Mouse (Mus musculus) heart, adult 2 months (tissue): ENCODE measurements around the gene Atp6v0d1. TPM values are rescaled to one million over a fixed set of nuclear protein-coding genes. Genes with fewer than 3 reads are reported as not detected.

Experiments used
- DNase-seq, 2 experiments: peaks; one replicate each; pipeline ENCODE4 v3.0.0; 2021
- H3K27ac ChIP-seq: fragments of 200-600 bp; 2 replicates; pipeline ENCODE4 v1.8.1; 2022
- H3K27me3 ChIP-seq: fragments of 200-500 bp; 2 replicates; pipeline ENCODE4 v1.6.1; 2012; ENCODE audit warnings: mild to moderate bottlenecking, low read length, inconsistent platforms, mixed read lengths; ENCODE audit not compliant: control insufficient read depth, insufficient read depth
- H3K36me3 ChIP-seq: fragments of 200-500 bp; 2 replicates; pipeline ENCODE4 v1.6.1; 2012; ENCODE audit warnings: low read length, inconsistent platforms; ENCODE audit not compliant: control insufficient read depth, insufficient read depth
- H3K4me1 ChIP-seq: fragments of 200-500 bp; 2 replicates; pipeline ENCODE4 v1.6.1; 2011; ENCODE audit warnings: low read length; ENCODE audit not compliant: control insufficient read depth, insufficient read depth
- H3K4me3 ChIP-seq: fragments of 200-600 bp; 2 replicates; pipeline ENCODE4 v1.8.1; 2022
- H3K79me2 ChIP-seq: fragments of 200-500 bp; replicated peaks from 2 replicates; pipeline ENCODE4 v1.6.1; 2012; ENCODE audit warnings: mild to moderate bottlenecking, inconsistent platforms, low read length, moderate library complexity, mixed read lengths; ENCODE audit not compliant: control insufficient read depth, insufficient read depth
- H3K9ac ChIP-seq: fragments of 200-500 bp; 2 replicates; pipeline ENCODE4 v1.6.1; 2012; ENCODE audit warnings: low read depth, mild to moderate bottlenecking, control low read depth, inconsistent platforms, low read length, mixed read lengths
- CTCF ChIP-seq: fragments of 200-600 bp; IDR thresholded peaks from 2 replicates; pipeline ENCODE4 v1.8.1; 2022; ENCODE audit warnings: antibody characterized with exemption, mild to moderate bottlenecking, moderate library complexity
- EP300 ChIP-seq: fragments of 200-500 bp; IDR thresholded peaks from 2 replicates; pipeline ENCODE4 v1.6.1; 2011; ENCODE audit warnings: low read depth, low read length, control low read depth; ENCODE audit not compliant: insufficient read depth
- POLR2A ChIP-seq: fragments of 200-500 bp; IDR thresholded peaks from 2 replicates; pipeline ENCODE4 v1.6.1; 2011; ENCODE audit warnings: mild to moderate bottlenecking, low read depth, low read length, control low read depth; ENCODE audit not compliant: insufficient read depth
- WGBS: fragments of 180-500 bp; shearing (Covaris S2); methylation state at CpG from one replicate; pipeline ENCODE4 v1.1.7; 2018; 5-methylcytosine and 5-hydroxymethylcytosine counted together
- intact Hi-C: fragments of 180-260 bp; cut with DNase I; formaldehyde crosslinking; loops from one replicate; pipeline ENCODE4 v1.15.1; 2025
- polyA plus RNA-seq: library from polyadenylated mRNA; depleted of rRNA; stranded (reverse); fragments of >200 nt; gene quantifications from 2 replicates; pipeline ENCODE4 v1.2.3, GENCODE M21; 2012
- total RNA-seq, 2 experiments: library from RNA; stranded (reverse); gene quantifications; 2 replicates each; pipeline ENCODE4 v1.2.3; 2021

Gene Atp6v0d1
- total and polyA plus RNA-seq, 3 experiments = 46.4 to 61.7 (median 48.9) TPM

DNA sequence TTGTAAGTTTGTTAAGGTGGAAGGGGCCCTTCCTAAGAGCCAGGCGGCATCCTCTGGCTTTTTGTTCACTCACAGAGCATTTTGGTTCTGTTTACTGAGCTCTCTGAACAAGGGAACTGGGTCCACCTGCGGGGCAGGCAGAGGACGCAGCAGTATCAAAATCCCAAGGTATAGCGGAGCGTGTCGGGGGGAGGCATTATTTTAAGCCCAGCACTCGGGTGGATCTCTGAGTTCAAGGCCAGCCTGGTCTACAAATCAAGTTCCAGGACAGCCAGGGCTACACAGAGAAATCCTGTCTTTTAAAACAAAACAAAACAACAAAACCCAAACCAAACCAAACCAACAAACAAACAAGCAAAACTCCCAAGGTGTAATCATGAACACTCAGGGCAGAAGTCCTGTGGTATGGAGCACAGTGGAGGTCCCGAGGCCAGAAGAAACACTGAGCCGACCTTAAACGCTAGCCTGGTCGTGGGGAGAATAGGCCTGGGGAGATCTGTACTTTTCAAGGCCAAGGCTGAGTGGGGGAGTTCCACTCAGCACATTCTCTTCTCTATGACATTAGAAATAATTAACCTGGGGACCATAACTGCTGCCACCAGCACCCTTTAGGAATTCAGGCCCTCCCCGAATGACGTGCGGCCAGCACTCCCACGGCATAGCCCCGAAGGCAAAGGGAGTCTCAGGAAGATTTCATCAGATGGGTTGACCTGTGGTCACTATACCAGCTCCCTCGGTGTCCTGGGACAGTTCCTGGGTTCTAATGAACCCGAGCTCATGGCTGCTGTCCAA, 28.8 kb upstream of the Atp6v0d1 start:
- Histone ChIP-seq H3K36me3 (no peaks in the 10 kb centered on the region; the same call in 1 of the 2 replicates), H3K27ac (peak overlapping the region; percentile 88), H3K4me1 (peaks cover 4% of the 10 kb centered on the region), H3K27me3 (no peaks in the 10 kb centered on the region), H3K9ac (peak overlapping the region; percentile 64), H3K79me2 (no peaks in the 10 kb centered on the region), H3K4me3 (peak overlapping the region; percentile 40)
- intact Hi-C loops = no loop called here
- DNase-seq = peak; percentile 17 to 40
- TF ChIP-seq POLR2A (0 out of 2 replicates have a peak, but pooled peaks have one; percentile 21), EP300 (no peak)
- WGBS = 48% methylated on average over 18 of the region's 18 CpGs

DNA sequence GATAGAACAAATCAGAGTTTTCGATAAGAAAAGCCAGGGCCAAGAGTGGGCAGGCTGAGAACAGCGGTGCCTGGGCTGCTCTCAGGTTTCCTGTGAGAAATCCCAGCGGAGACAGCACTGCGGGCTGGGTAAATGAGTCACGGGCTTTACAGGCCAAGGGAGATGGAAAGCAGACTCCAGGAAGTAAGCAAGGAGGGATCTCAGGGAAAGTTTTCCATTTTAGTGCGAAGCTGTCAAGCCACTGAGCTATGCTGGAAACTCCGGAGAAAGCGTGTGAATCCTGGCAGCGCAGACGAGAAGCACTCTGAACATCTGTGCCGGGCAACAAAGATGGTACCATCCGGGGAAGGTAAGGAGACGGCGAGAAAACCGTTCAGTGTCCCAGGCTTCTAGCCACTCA, 28.0 kb upstream of the Atp6v0d1 start:
- peak overlapping the region; percentile 64 for H3K9ac ChIP-seq
- 19% methylated on average over 15 of the region's 15 CpGs for WGBS
- H3K27me3 ChIP-seq = no peaks in the 10 kb centered on the region
- no peaks in the 10 kb centered on the region for H3K79me2 ChIP-seq
- no peak for TF ChIP-seq CTCF
- TF ChIP-seq EP300 = 0 out of 2 replicates have a peak, but pooled peaks have one; percentile 8
- peak; percentile 59; the same call in 1 of the 2 replicates for TF ChIP-seq POLR2A
- H3K27ac ChIP-seq = peak overlapping the region; percentile 88
- intact Hi-C loops = no loop called here
- no peaks in the 10 kb centered on the region; the same call in 1 of the 2 replicates for H3K36me3 ChIP-seq
- peaks cover 4% of the 10 kb centered on the region for H3K4me1 ChIP-seq
- DNase-seq = peak; percentile 70 to 77
- peak overlapping the region; percentile 40 for H3K4me3 ChIP-seq

DNA sequence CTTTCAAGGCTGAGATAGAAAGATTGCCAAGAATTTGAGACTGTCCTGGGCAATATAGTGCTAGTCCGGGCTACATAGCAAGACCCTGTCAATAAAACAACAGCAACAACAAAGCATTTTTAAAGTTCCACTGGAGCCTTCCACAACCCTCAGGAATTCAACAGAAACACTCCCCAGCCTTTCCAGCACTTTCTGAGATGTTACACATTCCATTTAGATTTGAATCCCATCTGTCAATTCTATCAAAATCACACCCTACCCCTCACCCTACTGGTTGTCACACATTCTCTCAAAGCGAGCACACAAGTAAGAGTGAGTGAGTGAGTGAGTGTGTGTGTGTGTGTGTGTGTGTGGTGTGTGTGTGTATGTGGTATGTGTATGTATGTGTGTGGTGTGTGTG, 26.6 kb upstream of the Atp6v0d1 start:
- H3K9ac ChIP-seq = no peak overlapping the region
- no peak overlapping the region for H3K4me3 ChIP-seq
- intact Hi-C loops = no loop called here
- H3K79me2 ChIP-seq = no peaks in the 10 kb centered on the region
- H3K27me3 ChIP-seq = no peaks in the 10 kb centered on the region
- no peak for DNase-seq
- no peak overlapping the region for H3K27ac ChIP-seq
- no peaks in the 10 kb centered on the region; the same call in 1 of the 2 replicates for H3K36me3 ChIP-seq
- peaks cover 4% of the 10 kb centered on the region for H3K4me1 ChIP-seq
- TF ChIP-seq EP300 = no peak
- TF ChIP-seq POLR2A = no peak
- TF ChIP-seq CTCF = no peak
- 70% methylated on average over 2 of the region's 2 CpGs for WGBS

DNA sequence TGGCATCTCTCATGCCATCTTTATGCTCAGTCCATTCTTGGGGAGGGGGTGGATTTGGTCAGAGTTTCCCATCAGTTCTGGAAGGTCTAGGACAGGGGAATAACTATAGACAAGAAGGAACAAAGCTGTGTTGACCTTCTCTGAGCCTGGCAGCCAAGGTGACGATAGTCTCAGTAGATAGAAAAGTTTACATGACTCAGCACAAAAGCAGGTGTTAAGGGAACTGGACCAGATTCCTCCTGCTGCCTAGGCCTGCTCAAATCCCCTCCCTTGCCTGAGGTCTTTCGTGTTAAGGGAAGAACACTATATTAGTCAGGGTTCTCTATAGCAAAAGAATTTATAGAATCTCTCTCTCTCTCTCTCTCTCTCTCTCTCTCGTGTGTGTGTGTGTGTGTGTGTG, 13.9 kb upstream of the Atp6v0d1 start:
- DNase-seq = no peak
- H3K79me2 ChIP-seq = no peaks in the 10 kb centered on the region
- no peak overlapping the region for H3K27ac ChIP-seq
- no peak overlapping the region for H3K9ac ChIP-seq
- H3K27me3 ChIP-seq = no peaks in the 10 kb centered on the region
- intact Hi-C loops = no loop called here
- H3K4me1 ChIP-seq = no peaks in the 10 kb centered on the region; the same call in 1 of the 2 replicates
- WGBS = 51% methylated on average over 3 of the region's 3 CpGs
- no peaks in the 10 kb centered on the region for H3K36me3 ChIP-seq
- no peak overlapping the region for H3K4me3 ChIP-seq
- TF ChIP-seq EP300 (no peak), CTCF (no peak), POLR2A (no peak)

DNA sequence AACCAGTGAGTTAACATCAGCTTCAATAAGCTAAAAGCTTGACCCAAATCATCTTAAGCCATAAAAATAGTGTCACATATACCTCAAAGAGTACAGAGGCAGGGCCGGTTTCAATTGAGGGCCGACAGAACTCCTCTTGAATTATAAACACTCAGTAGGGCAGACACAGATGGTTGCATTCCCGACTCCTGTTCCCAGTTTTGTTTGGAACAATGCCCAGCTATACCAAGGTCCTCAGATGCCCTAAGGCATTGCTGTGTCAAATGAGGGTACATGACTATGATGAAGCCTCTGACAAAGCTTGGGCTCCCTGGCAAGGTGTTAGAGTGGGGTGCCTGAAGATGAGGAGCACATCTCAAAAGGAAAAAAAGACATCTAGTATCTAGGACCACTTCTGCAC, 9.7 kb upstream of the Atp6v0d1 start:
- Histone ChIP-seq H3K27me3 (no peaks in the 10 kb centered on the region), H3K36me3 (no peaks in the 10 kb centered on the region), H3K4me1 (no peaks in the 10 kb centered on the region; the same call in 1 of the 2 replicates), H3K4me3 (no peak overlapping the region), H3K79me2 (no peaks in the 10 kb centered on the region), H3K9ac (no peak overlapping the region), H3K27ac (no peak overlapping the region)
- intact Hi-C loops = no loop called here
- WGBS = 44% methylated on average over 3 of the region's 3 CpGs
- TF ChIP-seq EP300 = no peak
- TF ChIP-seq CTCF = no peak
- TF ChIP-seq POLR2A = no peak
- no peak for DNase-seq

DNA sequence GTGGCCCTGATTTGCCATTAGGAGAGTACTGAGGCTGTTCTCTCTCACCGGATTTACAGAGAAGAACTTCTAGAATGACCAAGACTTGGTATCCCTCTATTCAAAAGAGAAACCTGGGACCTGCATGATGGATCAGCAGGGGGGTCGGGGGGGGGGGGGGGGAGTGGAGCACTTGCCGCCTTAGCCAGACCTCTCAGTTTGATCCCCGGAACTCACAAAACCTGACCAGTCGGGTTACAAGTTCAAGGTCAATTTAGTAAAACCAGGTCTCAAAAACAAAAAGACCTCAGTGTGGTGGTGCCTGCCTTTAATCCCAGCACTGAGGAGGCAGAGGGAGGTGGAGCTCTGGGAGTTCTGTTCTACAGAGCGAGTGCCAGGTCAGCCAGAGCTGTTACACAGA, 8.9 kb upstream of the Atp6v0d1 start:
- Histone ChIP-seq H3K9ac (no peak overlapping the region), H3K27me3 (no peaks in the 10 kb centered on the region), H3K4me1 (no peaks in the 10 kb centered on the region; the same call in 1 of the 2 replicates), H3K36me3 (no peaks in the 10 kb centered on the region), H3K4me3 (no peak overlapping the region), H3K27ac (no peak overlapping the region), H3K79me2 (no peaks in the 10 kb centered on the region)
- intact Hi-C loops = no loop called here
- 63% methylated on average over 6 of the region's 6 CpGs for WGBS
- no peak for DNase-seq
- TF ChIP-seq CTCF (no peak), EP300 (no peak), POLR2A (no peak)
